Mouse (Mus musculus) ES-Bruce4 (cell line): ENCODE measurements around the gene Prmt3. TPM values are rescaled to one million over a fixed set of nuclear protein-coding genes. Genes with fewer than 3 reads are reported as not detected.

Experiments used
- H3K27ac ChIP-seq: 2 replicates; pipeline ENCODE4 v1.5.1; 2012; ENCODE audit warnings: low read length, inconsistent platforms; ENCODE audit not compliant: insufficient read depth
- H3K27me3 ChIP-seq: 2 replicates; pipeline ENCODE4 v1.6.1; 2012; ENCODE audit warnings: mild to moderate bottlenecking, low read length, inconsistent platforms; ENCODE audit not compliant: control insufficient read depth, poor library complexity, insufficient read depth, severe bottlenecking
- H3K36me3 ChIP-seq: 2 replicates; pipeline ENCODE4 v1.6.1; 2012; ENCODE audit warnings: inconsistent platforms, mild to moderate bottlenecking, low read length, moderate library complexity; ENCODE audit not compliant: control insufficient read depth, poor library complexity, insufficient read depth, severe bottlenecking
- H3K4me1 ChIP-seq: one replicate; pipeline ENCODE4 v1.8.1; 2011; ENCODE audit warnings: low read length; ENCODE audit not compliant: control insufficient read depth, insufficient read depth
- H3K4me3 ChIP-seq: 2 replicates; pipeline ENCODE4 v1.5.1; 2011; ENCODE audit warnings: low read depth, mild to moderate bottlenecking, low read length
- H3K9ac ChIP-seq: 2 replicates; pipeline ENCODE4 v1.6.1; 2012; ENCODE audit warnings: low read depth, mild to moderate bottlenecking, inconsistent platforms; ENCODE audit not compliant: poor library complexity, severe bottlenecking
- H3K9me3 ChIP-seq: replicated peaks from 2 replicates; pipeline ENCODE4 v1.6.1; 2012; ENCODE audit warnings: mild to moderate bottlenecking, low read length, inconsistent platforms; ENCODE audit not compliant: control insufficient read depth, poor library complexity, insufficient read depth, severe bottlenecking
- CTCF ChIP-seq: IDR thresholded peaks from one replicate; pipeline ENCODE4 v1.8.1; 2011; ENCODE audit warnings: low read depth, low read length
- EP300 ChIP-seq: IDR thresholded peaks from 2 replicates; pipeline ENCODE4 v1.6.1; 2011; ENCODE audit warnings: low read depth, low read length; ENCODE audit not compliant: insufficient read depth
- POLR2A ChIP-seq: IDR thresholded peaks from one replicate; pipeline ENCODE4 v1.8.1; 2011; ENCODE audit warnings: low read length; ENCODE audit not compliant: insufficient read depth
- polyA plus RNA-seq: library from polyadenylated mRNA; stranded (reverse); fragments of >200 nt; gene quantifications from 2 replicates; pipeline ENCODE4 v1.2.4, GENCODE M21; 2011; ENCODE audit warnings: low read depth; ENCODE audit not compliant: missing spikeins, insufficient read depth, insufficient read length

Prmt3 gene
- polyA plus RNA-seq, 1 experiment: 83.3 TPM

DNA sequence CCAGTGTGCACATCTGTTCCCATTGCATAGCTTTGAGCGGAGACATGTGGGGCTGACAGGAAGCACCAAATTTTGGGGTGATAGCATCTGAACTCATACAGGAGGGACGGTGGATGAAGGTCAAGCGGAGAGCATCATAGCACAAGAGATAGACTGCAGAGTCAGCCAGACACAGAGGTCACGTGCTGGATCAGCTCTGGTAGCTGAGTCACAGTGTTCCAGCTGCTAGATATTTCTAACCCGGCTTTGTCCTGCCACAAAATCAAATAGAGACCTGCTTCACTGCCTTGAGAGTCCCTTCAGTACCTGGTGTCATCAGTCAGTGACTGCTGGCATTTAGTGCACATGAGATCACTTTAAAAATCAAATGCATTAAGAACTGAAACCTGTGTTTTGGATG lies 91.5 kb downstream of the Prmt3 start:
- no peak overlapping the region for H3K27ac ChIP-seq
- H3K27me3 ChIP-seq: no peaks in the 10 kb centered on the region
- no peak overlapping the region for H3K4me3 ChIP-seq
- H3K9ac ChIP-seq: no peak overlapping the region
- H3K36me3 ChIP-seq: no peaks in the 10 kb centered on the region
- no peaks in the 10 kb centered on the region for H3K4me1 ChIP-seq
- TF ChIP-seq POLR2A (no peak), EP300 (no peak), CTCF (no peak)
- H3K9me3 ChIP-seq: no peaks in the 10 kb centered on the region

DNA sequence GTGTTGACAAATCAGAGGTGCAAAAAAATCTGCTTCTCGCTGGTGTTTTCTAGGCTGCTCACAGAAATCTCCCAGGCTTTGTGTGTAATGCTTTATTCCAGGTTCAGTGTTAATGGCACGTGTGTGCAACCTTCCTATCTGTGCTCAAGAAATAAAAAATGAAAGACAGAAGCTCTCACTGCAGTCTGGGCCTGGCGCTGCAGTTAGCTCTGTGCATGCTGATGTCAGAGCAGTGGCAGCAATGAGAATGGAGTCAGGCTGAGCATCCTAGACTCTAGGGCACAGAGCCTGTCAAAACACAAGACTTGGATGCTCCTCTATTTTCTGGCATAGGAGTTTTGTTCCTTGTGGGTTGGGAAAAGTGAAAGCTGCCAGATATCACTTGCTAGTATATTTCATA lies 92.1 kb downstream of the Prmt3 start:
- Histone ChIP-seq H3K27me3 (no peaks in the 10 kb centered on the region), H3K36me3 (no peaks in the 10 kb centered on the region)
- TF ChIP-seq POLR2A (no peak), EP300 (no peak), CTCF (no peak)

DNA sequence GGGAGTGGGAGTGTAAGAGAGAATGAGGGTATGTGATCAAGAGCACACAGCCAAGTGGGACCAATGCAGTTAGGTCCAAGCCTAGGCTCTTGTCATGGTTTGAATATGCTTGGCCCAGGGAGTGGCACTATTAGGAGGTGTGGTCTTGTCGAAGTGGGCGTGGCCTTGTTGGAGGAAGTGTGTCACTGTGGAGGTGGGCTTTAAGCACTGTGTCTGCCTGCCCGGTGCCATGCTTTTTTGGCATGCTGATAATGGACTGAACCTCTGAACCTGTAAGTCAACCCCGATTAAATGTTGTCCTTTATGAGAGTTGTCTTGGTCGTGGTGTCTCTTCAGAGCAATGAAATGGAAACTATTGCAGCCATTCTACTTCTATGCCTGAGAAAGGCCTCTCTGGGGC lies 99.2 kb downstream of the Prmt3 start:
- Histone ChIP-seq H3K36me3 (no peaks in the 10 kb centered on the region), H3K27ac (no peak overlapping the region), H3K4me3 (no peak overlapping the region; the same call in 1 of the 2 replicates), H3K27me3 (no peaks in the 10 kb centered on the region), H3K9me3 (no peaks in the 10 kb centered on the region), H3K9ac (no peak overlapping the region), H3K4me1 (peaks cover 3% of the 10 kb centered on the region)
- TF ChIP-seq EP300 (no peak), CTCF (no peak), POLR2A (no peak)

More for the DNA sequence above, 92.1 kb downstream of the Prmt3 start:
- no peak overlapping the region for H3K4me3 ChIP-seq
- H3K27ac ChIP-seq: no peak overlapping the region
- H3K9ac ChIP-seq: no peak overlapping the region
- H3K9me3 ChIP-seq: no peaks in the 10 kb centered on the region
- H3K4me1 ChIP-seq: no peaks in the 10 kb centered on the region

DNA sequence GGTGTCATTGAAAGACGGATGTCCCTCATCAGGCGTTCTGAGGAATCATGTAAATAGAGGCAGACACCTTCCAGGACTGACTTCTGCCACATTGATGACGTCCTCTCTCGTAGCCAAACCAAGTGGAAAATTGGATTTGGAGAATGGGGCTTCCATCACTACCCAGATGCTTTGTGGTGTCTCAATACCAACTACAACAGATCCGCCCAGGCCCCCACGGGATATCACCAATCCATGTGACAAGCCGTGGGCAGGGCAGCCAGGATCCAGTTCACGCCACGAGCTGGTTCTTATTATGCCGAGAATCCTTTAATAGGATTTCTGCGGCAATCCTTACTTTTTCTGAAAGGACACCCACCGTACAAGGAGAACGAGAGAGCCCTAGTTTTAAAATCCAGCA lies 100.9 kb downstream of the Prmt3 start:
- peaks cover 3% of the 10 kb centered on the region for H3K4me1 ChIP-seq
- no peak overlapping the region for H3K9ac ChIP-seq
- TF ChIP-seq POLR2A: no peak
- H3K36me3 ChIP-seq: no peaks in the 10 kb centered on the region
- H3K4me3 ChIP-seq: no peak overlapping the region
- H3K27ac ChIP-seq: no peak overlapping the region
- H3K9me3 ChIP-seq: no peaks in the 10 kb centered on the region
- no peaks in the 10 kb centered on the region for H3K27me3 ChIP-seq

DNA sequence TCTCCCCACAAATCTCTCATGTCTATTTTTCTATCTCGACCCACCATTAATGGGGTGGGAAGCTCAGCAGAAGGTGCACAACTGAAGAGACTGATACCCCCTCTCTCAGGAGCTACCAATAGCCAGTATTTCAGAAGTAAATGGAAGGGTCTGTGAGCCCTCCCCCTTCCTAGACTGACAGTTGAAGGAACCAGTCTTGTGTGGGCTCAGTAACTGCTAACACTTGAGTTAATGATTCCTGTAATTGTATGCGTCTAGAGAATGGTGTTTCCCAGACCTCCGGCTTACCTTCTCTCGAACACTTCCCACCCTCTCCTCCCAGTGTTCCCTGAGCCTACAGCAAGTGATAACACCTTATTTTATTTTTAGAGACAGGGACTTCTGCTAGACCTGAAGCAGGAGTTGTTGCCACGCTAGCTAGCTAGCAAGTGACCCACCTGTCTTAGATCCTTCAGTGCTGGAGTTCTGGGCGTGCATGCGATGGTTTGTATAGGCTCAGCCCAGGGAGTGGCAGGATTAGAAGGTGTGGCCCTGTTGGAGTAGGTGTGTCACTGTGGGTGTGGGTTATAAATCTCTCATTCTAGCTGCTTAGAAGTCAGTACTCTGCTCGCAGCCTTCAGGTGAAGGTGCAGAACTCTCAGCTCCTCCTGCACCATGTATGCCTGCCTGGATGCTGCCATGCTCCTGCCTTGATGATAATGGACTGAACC lies 102.0 kb downstream of the Prmt3 start:
- Histone ChIP-seq H3K9me3 (no peaks in the 10 kb centered on the region), H3K27ac (no peak overlapping the region), H3K27me3 (no peaks in the 10 kb centered on the region), H3K9ac (no peak overlapping the region), H3K4me1 (peaks cover 3% of the 10 kb centered on the region), H3K36me3 (no peaks in the 10 kb centered on the region), H3K4me3 (no peak overlapping the region)
- TF ChIP-seq CTCF (no peak), EP300 (no peak), POLR2A (no peak)

DNA sequence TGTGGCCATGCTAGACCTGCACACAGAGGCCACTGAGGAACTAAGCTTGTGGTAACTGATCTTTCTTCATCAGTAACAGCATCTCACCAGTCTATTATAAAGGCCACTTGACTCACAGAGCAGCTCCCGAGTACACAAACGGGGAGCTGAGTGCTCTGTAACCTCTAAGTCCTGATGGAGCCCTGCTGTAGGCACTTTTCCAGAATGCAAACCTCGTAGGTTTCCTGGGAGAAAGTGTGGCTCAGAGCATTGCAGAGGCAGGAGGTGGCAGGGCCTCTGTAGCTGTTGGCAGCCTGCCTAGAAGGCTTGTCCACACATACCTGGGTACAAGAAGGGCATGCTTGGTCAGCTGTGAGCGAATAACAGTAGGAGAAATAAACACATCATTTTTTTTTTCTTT lies 104.1 kb downstream of the Prmt3 start:
- Histone ChIP-seq H3K9ac (no peak overlapping the region), H3K36me3 (no peaks in the 10 kb centered on the region), H3K4me3 (no peak overlapping the region), H3K27ac (no peak overlapping the region), H3K9me3 (no peaks in the 10 kb centered on the region), H3K27me3 (no peaks in the 10 kb centered on the region), H3K4me1 (peaks cover 6% of the 10 kb centered on the region)
- TF ChIP-seq POLR2A (no peak), CTCF (no peak), EP300 (no peak)
